Mouse (Mus musculus): ENCODE results near the gene Ugt1a8. TPM values are rescaled to one million over a fixed set of nuclear protein-coding genes. Genes with fewer than 3 reads are reported as not detected.

Gene Ugt1a8
- polyA plus RNA-seq, 1 experiment = not detected

GRCm38 (mm10) chr1:88232664-88233380 lies 145.2 kb downstream of the Ugt1a8 start:
- Histone ChIP-seq H3K9me3 (ENCODE audit: control insufficient read depth, low read length) (peaks cover 58% of the 10 kb centered on the region), H3K27me3 (ENCODE audit: control insufficient read depth) (peaks cover 5% of the 10 kb centered on the region; the same call in 1 of the 2 replicates), H3K36me3 (ENCODE audit: control insufficient read depth) (no peaks in the 10 kb centered on the region), H3K4me3 (replicated peaks) (no peak overlapping the region), H3K4me1 (ENCODE audit: control insufficient read depth) (no peaks in the 10 kb centered on the region)
- TF ChIP-seq TAL1 (IDR thresholded peaks at IDR 0.05; ENCODE audit: low read length) (no peak), GATA1 (IDR thresholded peaks at IDR 0.05; ENCODE audit: low read length) (no peak)

GRCm38 (mm10) chr1:88233421-88234247 lies 146.0 kb downstream of the Ugt1a8 start:
- Histone ChIP-seq H3K9me3 (ENCODE audit: control insufficient read depth, low read length) (peaks cover 61% of the 10 kb centered on the region), H3K27me3 (ENCODE audit: control insufficient read depth) (peaks cover 5% of the 10 kb centered on the region; the same call in 1 of the 2 replicates), H3K4me1 (ENCODE audit: control insufficient read depth) (no peaks in the 10 kb centered on the region), H3K4me3 (replicated peaks) (no peak overlapping the region), H3K36me3 (ENCODE audit: control insufficient read depth) (no peaks in the 10 kb centered on the region)
- TF ChIP-seq GATA1 (IDR thresholded peaks at IDR 0.05; ENCODE audit: low read length) (no peak), TAL1 (IDR thresholded peaks at IDR 0.05; ENCODE audit: low read length) (no peak)

DNA sequence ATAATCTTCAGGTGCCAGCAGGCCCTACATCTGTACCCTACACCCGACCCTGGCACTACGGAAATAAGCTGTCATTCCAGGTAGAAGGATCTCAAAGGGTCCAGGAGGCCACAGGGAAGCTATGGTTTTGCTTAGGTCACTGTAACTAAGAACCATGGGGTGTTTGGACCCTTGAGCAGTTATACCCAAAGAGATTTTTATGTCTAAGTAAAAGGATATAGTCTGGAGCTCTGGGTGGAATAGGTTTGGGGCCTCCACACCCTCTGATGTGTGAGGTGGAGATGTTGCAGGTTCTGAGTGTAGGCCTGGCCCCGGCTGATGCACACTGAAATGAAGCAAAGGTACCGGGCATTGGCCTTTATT lies 146.6 kb downstream of the Ugt1a8 start:
- no peak overlapping the region for H3K4me3 ChIP-seq (replicated peaks)
- no peaks in the 10 kb centered on the region for H3K36me3 ChIP-seq (ENCODE audit: control insufficient read depth)
- TF ChIP-seq GATA1 (IDR thresholded peaks at IDR 0.05; ENCODE audit: low read length) = no peak
- no peak for TF ChIP-seq TAL1 (IDR thresholded peaks at IDR 0.05; ENCODE audit: low read length)
- peaks cover 67% of the 10 kb centered on the region for H3K9me3 ChIP-seq (ENCODE audit: control insufficient read depth, low read length)
- peaks cover 5% of the 10 kb centered on the region; the same call in 1 of the 2 replicates for H3K27me3 ChIP-seq (ENCODE audit: control insufficient read depth)
- no peaks in the 10 kb centered on the region for H3K4me1 ChIP-seq (ENCODE audit: control insufficient read depth)

DNA sequence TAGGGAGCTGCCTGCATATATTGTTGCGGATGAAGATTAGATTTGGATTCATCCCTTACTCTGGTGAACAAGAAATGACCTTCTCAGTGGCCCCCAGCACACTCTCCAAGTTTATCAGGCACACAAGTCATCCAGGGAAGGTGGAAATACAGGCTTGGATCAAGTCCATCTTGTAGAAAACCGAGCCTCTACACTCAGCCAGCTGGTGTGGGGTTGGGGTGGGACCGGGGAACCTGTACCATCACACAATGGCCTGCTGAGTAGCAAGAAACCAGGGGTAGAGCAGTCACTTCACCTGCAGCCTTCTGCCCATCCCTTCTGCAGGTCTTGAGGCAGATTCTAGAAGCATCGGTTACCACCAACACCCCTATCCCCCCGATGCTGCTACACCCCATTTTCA lies 147.0 kb downstream of the Ugt1a8 start:
- no peak overlapping the region for H3K4me3 ChIP-seq (replicated peaks)
- no peaks in the 10 kb centered on the region for H3K36me3 ChIP-seq (ENCODE audit: control insufficient read depth)
- no peaks in the 10 kb centered on the region for H3K4me1 ChIP-seq (ENCODE audit: control insufficient read depth)
- no peak for TF ChIP-seq TAL1 (IDR thresholded peaks at IDR 0.05; ENCODE audit: low read length)
- no peak for TF ChIP-seq GATA1 (IDR thresholded peaks at IDR 0.05; ENCODE audit: low read length)
- H3K9me3 ChIP-seq (ENCODE audit: control insufficient read depth, low read length) = peaks cover 71% of the 10 kb centered on the region
- peaks cover 5% of the 10 kb centered on the region; the same call in 1 of the 2 replicates for H3K27me3 ChIP-seq (ENCODE audit: control insufficient read depth)

GRCm38 (mm10) chr1:88235046-88235893 lies 147.7 kb downstream of the Ugt1a8 start:
- H3K4me3 ChIP-seq (replicated peaks) = no peak overlapping the region
- H3K36me3 ChIP-seq (ENCODE audit: control insufficient read depth) = no peaks in the 10 kb centered on the region
- TF ChIP-seq TAL1 (IDR thresholded peaks at IDR 0.05; ENCODE audit: low read length) (0 out of 3 replicates have a peak, but pooled peaks have one; percentile 24), GATA1 (IDR thresholded peaks at IDR 0.05; ENCODE audit: low read length) (no peak)
- peaks cover 5% of the 10 kb centered on the region; the same call in 1 of the 2 replicates for H3K27me3 ChIP-seq (ENCODE audit: control insufficient read depth)
- H3K4me1 ChIP-seq (ENCODE audit: control insufficient read depth) = no peaks in the 10 kb centered on the region
- H3K9me3 ChIP-seq (ENCODE audit: control insufficient read depth, low read length) = peaks cover 71% of the 10 kb centered on the region

- no peak overlapping the region for H3K4me3 ChIP-seq (replicated peaks)
- H3K4me1 ChIP-seq (ENCODE audit: control insufficient read depth) = no peaks in the 10 kb centered on the region
- peaks cover 72% of the 10 kb centered on the region for H3K9me3 ChIP-seq (ENCODE audit: control insufficient read depth, low read length)
- H3K36me3 ChIP-seq (ENCODE audit: control insufficient read depth) = no peaks in the 10 kb centered on the region
- peaks cover 5% of the 10 kb centered on the region; the same call in 1 of the 2 replicates for H3K27me3 ChIP-seq (ENCODE audit: control insufficient read depth)
- TF ChIP-seq TAL1 (IDR thresholded peaks at IDR 0.05; ENCODE audit: low read length) (no peak), GATA1 (IDR thresholded peaks at IDR 0.05; ENCODE audit: low read length) (no peak)
These were observed 148.3 kb downstream of the Ugt1a8 start for GRCm38 (mm10) chr1:88235894-88236415.

- no peaks in the 10 kb centered on the region for H3K36me3 ChIP-seq (ENCODE audit: control insufficient read depth)
- no peaks in the 10 kb centered on the region for H3K4me1 ChIP-seq (ENCODE audit: control insufficient read depth)
- peaks cover 74% of the 10 kb centered on the region for H3K9me3 ChIP-seq (ENCODE audit: control insufficient read depth, low read length)
- TF ChIP-seq GATA1 (IDR thresholded peaks at IDR 0.05; ENCODE audit: low read length) = no peak
- peaks cover 5% of the 10 kb centered on the region; the same call in 1 of the 2 replicates for H3K27me3 ChIP-seq (ENCODE audit: control insufficient read depth)
- H3K4me3 ChIP-seq (replicated peaks) = no peak overlapping the region
These were observed 149.7 kb downstream of the Ugt1a8 start for GRCm38 (mm10) chr1:88237311-88237710.

GRCm38 (mm10) chr1:88238771-88239170 lies 151.2 kb downstream of the Ugt1a8 start:
- Histone ChIP-seq H3K4me3 (replicated peaks) (no peak overlapping the region), H3K36me3 (ENCODE audit: control insufficient read depth) (no peaks in the 10 kb centered on the region)
- no peak for TF ChIP-seq TAL1 (IDR thresholded peaks at IDR 0.05; ENCODE audit: low read length)
- TF ChIP-seq GATA1 (IDR thresholded peaks at IDR 0.05; ENCODE audit: low read length) = no peak

More at GRCm38 (mm10) chr1:88238771-88239170, 151.2 kb downstream of the Ugt1a8 start:
- Histone ChIP-seq H3K4me1 (ENCODE audit: control insufficient read depth) (no peaks in the 10 kb centered on the region), H3K27me3 (ENCODE audit: control insufficient read depth) (peaks cover 5% of the 10 kb centered on the region; the same call in 1 of the 2 replicates), H3K9me3 (ENCODE audit: control insufficient read depth, low read length) (peaks cover 74% of the 10 kb centered on the region)
